Mouse (Mus musculus) lung, adult 2 months (tissue): ENCODE results near the gene Zdhhc14.

Source experiments
- CTCF ChIP-seq: fragments of 200-500 bp; IDR thresholded peaks from 2 replicates; pipeline ENCODE4 v1.5.1; 2011; ENCODE audit warnings: mild to moderate bottlenecking, low read length, control low read depth; ENCODE audit not compliant: insufficient read depth
- POLR2A ChIP-seq: fragments of 200-500 bp; IDR thresholded peaks from 2 replicates; pipeline ENCODE4 v1.6.1; 2011; ENCODE audit warnings: low read depth, mild to moderate bottlenecking, control low read depth, low read length, borderline replicate concordance; ENCODE audit errors: extremely low read depth

GRCm38 (mm10) chr17:5797124-5797760 lies 304.9 kb downstream of the Zdhhc14 start:
- TF ChIP-seq CTCF = no peak
- no peak for TF ChIP-seq POLR2A
